Mouse (Mus musculus) gastrocnemius, postnatal 25 days (tissue): ENCODE measurements around the gene Rchy1. TPM values are rescaled to one million over a fixed set of nuclear protein-coding genes. Genes with fewer than 3 reads are reported as not detected.
"Not testable (repeated sequence)": the region's sequence is repeated elsewhere in the genome, so short reads cannot be mapped to it uniquely, and the experiment has no call there.

Experiments used
- DNase-seq: peaks from one replicate; pipeline ENCODE4 v3.0.0; 2022
- total RNA-seq, 2 experiments: library from RNA; stranded (reverse); gene quantifications; 1 replicate in 1 of 2; 2 replicates in 1 of 2; pipeline ENCODE4 v1.2.3; 2021

The Rchy1 gene
- total RNA-seq, 2 experiments from 2014 or later = 23.2 to 26.9 TPM

- DNase-seq = no peak
These were observed 2.1 kb downstream of the Rchy1 start for GRCm38 (mm10) chr5:91960606-91961254.

- DNase-seq = no peak
These were observed 2.9 kb downstream of the Rchy1 start for GRCm38 (mm10) chr5:91959986-91960385.

GRCm38 (mm10) chr5:91959096-91959495, 3.8 kb downstream of the Rchy1 start:
- DNase-seq = no peak

DNA sequence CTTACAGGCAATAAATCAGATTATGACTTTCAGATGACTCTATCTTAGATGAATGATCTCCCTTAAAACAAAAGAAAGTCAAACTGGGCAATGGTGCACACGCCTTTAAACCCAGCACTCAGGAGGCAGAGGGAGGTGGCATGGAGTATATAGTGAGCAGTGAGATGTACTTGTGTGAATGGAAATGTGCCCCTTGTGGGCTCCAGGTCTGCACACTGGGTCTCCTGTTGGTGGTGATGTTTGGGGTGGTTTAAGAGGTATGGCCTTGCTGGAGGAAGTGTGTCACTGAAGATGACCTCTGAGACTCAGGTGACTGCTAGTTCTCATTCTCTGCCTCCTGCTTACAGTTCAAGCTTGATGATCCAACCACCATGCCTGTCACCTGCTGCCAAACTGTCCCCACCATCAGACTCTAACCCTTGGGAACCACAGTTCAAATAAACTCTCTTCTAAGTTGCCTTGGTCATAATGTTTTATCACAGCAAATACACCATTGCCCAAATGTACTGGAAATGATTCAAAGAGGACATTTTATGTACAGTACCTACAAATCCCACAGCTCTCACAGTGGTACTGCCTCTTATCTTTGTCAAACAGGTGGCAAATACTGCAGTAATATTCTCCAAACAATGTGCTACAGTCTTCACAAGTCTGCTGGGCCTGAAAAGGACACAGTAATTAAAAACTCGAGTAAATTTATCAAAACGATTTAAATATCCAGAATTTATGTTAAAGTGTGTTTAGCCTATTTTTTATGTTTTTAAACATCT, 5.7 kb downstream of the Rchy1 start:
- DNase-seq = no peak

DNA sequence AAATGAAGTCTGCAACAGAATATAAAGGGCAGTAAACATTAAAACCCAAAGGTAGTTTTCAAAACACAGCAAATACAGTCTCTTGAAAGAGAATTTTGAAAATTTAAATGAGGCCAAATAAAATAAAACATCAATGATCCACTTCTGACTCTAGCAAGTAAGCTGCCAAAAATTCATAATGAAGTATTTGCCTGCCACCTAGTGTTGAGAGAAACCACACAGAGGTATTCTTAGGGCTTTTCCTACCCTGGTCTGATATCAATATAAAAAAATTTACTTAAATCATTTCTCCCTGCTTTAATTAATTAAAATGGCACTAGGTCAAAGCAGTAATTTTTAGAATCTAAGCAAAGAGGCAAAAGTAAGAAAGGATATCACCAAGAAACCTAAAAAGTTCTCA, 11.5 kb downstream of the Rchy1 start:
- DNase-seq = no peak

- no peak for DNase-seq
These were observed 13.4 kb downstream of the Rchy1 start for GRCm38 (mm10) chr5:91949441-91949840.

GRCm38 (mm10) chr5:91947008-91947407, 15.9 kb downstream of the Rchy1 start:
- no peak for DNase-seq

GRCm38 (mm10) chr5:91945609-91946008, 17.3 kb downstream of the Rchy1 start:
- DNase-seq = not testable (repeated sequence)

GRCm38 (mm10) chr5:91913231-91913630, 49.6 kb downstream of the Rchy1 start:
- no peak for DNase-seq

- DNase-seq = no peak
These were observed 51.3 kb downstream of the Rchy1 start for GRCm38 (mm10) chr5:91911384-91912106.

GRCm38 (mm10) chr5:91910616-91911015, 52.3 kb downstream of the Rchy1 start:
- DNase-seq = no peak

GRCm38 (mm10) chr5:91909010-91909620, 53.8 kb downstream of the Rchy1 start:
- peak; percentile 20 for DNase-seq

Other genes with a start within 250 kb of the Rchy1 start
- not detected for gene Odaph, start 24.4 kb upstream of the Rchy1 start, total RNA-seq
- gene Cdkl2, start 80.8 kb upstream of the Rchy1 start, total RNA-seq = 1 to 10 TPM; 3.7 to 4.1 TPM
- 10 to 100 TPM; 48.8 to 51.7 TPM for gene G3bp2, start 120.7 kb upstream of the Rchy1 start, total RNA-seq
- 10 to 100 TPM; 56.6 to 58.4 TPM for gene Uso1, start 174.9 kb upstream of the Rchy1 start, total RNA-seq